Mouse (Mus musculus) stomach, postnatal 0 days (tissue): Measurements from ENCODE around the gene Ybx2.

Experiments used
- CTCF ChIP-seq: IDR thresholded peaks from 2 replicates; pipeline ENCODE4 v1.5.1; 2016; ENCODE audit warnings: antibody characterized with exemption, low read depth, mild to moderate bottlenecking, moderate library complexity
- EP300 ChIP-seq: optimal IDR thresholded peaks from 2 replicates; pipeline ENCODE3; 2016; ENCODE audit warnings: antibody characterized with exemption

- TF ChIP-seq CTCF (no peak), EP300 (no peak)
Measured at GRCm38 (mm10) chr11:69970775-69971174, 35.2 kb downstream of the Ybx2 start.
